Mouse (Mus musculus): ENCODE results near the gene Vmn1r14. TPM values are rescaled to one million over a fixed set of nuclear protein-coding genes. Genes with fewer than 3 reads are reported as not detected.
"Not testable (repeated sequence)": the region's sequence is repeated elsewhere in the genome, so short reads cannot be mapped to it uniquely, and the experiment has no call there.

Gene Vmn1r14
- polyA plus RNA-seq (2012; rRNA removed), result not detected in 2 replicates

DNA sequence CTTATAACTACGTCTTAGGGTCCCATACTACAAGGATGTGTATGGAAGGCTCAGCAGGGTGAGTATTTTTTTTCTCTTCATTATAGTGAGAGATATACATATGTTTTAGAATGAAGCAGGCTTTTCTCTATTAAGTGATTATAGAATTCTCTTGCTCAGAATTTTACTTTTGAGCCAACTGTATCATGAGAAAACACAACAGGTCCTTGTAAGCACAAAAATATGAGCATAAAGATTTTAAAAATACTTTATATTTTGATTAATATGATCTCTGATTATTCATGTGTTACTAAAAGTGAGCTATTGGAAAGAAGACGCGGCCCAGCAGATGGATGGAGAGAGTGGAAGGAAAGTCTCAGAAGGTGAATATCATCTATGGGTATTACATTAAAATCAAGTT, at the start of gene Vmn1r14:
Vmn1r14 (plus strand) TSS at position 301 of the 400 bp plus-strand sequence.
- no peak for TF ChIP-seq POLR2A (IDR thresholded peaks at IDR 0.05; ENCODE audit: borderline replicate concordance, extremely low read depth, insufficient read depth, insufficient read length, poor library complexity, severe bottlenecking)
- no peak for TF ChIP-seq CTCF (IDR thresholded peaks at IDR 0.05; ENCODE audit: borderline replicate concordance, extremely low read depth, insufficient read depth, insufficient read length)
- DNase-seq (ENCODE audit: low read depth), result no peak

DNA sequence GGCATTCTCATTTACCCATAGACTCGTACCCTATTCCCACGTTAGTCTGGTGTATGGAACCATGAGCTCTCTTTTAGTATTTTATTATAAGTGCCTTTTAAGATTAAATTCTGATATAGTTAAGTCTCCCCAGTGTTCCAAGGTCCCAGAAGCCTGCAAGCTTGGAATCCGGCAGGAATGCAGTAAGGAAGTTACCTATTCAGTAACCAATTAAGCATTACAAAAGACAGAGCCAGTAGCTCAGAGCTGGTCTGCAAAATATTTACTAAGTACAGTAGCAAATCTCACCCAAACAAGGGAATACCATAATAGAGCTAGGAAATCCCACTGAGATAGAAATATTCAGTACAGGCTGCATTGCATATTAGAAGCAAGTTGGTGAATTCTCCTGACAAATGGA, 41.5 kb upstream of the Vmn1r14 start:
- DNase-seq (ENCODE audit: low read depth), result not testable (repeated sequence)

DNA sequence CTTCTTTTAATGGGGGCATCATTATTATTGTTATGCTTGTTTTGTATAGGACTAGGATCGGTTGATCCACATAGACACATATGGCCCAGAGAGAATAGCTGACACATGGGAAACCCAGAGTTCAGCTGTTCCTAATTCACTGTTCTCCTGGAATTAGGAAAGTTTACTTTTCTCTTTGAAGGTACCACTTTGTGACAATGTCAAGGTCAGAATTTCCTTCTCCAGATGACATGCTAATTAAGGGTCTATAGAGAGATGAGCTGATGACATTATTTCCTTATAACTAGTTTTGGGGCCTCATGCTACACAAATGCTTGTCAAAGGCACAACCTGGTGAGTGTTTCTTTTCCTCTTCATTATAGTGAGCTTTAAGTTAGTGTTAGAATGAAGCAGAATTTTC, 28.5 kb upstream of the Vmn1r14 start, which contains the start of gene Vmn1r13:
Vmn1r13 (plus strand) TSS at position 301 of the 400 bp plus-strand sequence.
- not testable (repeated sequence) for DNase-seq (ENCODE audit: low read depth)

DNA sequence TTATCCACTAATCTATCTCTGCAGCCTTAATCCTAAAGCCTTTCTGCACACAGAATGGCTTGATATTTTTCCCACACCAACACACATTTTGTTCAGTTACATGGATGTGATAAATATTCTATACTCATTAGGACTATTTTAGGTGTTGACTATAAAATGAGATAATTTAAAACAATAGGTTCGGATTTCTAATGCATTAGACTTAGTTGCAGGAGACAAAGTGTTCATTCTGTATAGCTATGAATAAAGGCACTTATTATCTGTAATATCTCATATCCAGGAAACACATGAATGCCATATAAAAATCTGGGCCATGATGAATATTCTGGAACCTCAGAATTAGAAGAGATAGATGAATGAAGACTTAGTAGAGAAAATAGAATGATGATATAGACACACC, 26.2 kb downstream of the Vmn1r14 start, which contains the start of gene Vmn1r15:
Vmn1r15 (plus strand) TSS at position 301 of the 400 bp plus-strand sequence.
- TF ChIP-seq CTCF (IDR thresholded peaks at IDR 0.05; ENCODE audit: borderline replicate concordance, extremely low read depth, insufficient read depth, insufficient read length), result no peak
- no peak for TF ChIP-seq POLR2A (IDR thresholded peaks at IDR 0.05; ENCODE audit: borderline replicate concordance, extremely low read depth, insufficient read depth, insufficient read length, poor library complexity, severe bottlenecking)
- no peak for DNase-seq (ENCODE audit: low read depth)

DNA sequence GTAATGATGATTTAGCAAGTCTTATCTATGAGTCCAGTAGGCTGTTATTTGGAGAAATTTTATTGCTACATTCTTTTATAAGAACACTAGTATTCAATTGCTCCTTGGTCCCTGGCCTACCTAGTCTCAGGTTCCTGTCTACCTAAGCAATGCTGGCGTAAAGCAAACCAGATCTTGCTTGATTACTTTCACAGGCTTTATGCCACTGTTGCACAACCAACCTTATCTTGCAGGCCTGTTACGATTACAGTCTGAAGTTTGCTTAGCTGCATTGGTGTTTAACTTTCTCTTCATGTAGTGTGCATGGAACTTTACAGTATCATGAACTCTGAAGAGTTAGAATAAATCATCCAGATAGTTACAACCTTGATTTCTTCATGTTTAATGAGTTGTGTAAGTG, 29.5 kb downstream of the Vmn1r14 start:
- TF ChIP-seq CTCF (IDR thresholded peaks at IDR 0.05; ENCODE audit: borderline replicate concordance, extremely low read depth, insufficient read depth, insufficient read length) (no peak), POLR2A (IDR thresholded peaks at IDR 0.05; ENCODE audit: borderline replicate concordance, extremely low read depth, insufficient read depth, insufficient read length, poor library complexity, severe bottlenecking) (no peak)

DNA sequence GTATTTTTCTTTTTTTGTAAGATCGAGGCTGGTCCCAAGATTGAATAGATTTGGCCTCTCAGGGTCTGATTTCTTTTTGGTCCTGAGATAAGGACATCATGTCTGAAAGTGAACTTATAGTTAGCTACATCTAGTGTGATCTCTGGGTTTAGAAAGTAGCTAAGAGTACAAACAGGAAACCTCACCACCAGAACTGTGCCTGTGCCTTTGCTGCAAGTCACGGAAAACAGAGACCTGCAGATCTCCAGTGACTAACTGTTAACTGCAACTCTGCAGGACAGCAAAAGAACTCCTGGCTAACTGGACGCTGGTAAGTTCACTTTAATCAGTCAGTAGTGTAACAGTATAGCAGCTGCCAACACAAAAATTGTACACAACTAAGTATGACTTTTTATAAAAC, 40.4 kb downstream of the Vmn1r14 start:
- TF ChIP-seq CTCF (IDR thresholded peaks at IDR 0.05; ENCODE audit: borderline replicate concordance, extremely low read depth, insufficient read depth, insufficient read length) (no peak), POLR2A (IDR thresholded peaks at IDR 0.05; ENCODE audit: borderline replicate concordance, extremely low read depth, insufficient read depth, insufficient read length, poor library complexity, severe bottlenecking) (no peak)
- DNase-seq (ENCODE audit: low read depth), result no peak

More for the DNA sequence above, 29.5 kb downstream of the Vmn1r14 start:
- DNase-seq (ENCODE audit: low read depth), result no peak

DNA sequence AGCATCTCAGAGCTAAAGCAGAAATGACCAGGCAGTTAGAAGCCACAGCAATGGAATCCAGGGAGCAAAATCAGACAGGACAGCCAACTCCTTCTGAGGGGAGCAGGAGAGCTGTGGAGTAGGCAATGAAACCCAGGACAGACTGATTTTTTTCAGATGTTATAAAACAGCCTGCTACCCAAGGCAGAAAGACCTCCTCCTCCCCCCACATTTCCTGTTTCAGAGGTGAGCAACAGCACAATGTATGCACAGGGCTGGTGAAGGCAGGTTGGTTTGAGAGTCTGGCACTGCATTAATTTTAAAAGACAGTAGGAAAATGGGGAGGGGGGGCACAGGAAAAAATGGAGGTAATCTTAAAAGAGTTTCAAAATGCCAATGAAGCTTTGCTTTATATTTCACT, 41.0 kb downstream of the Vmn1r14 start:
- TF ChIP-seq POLR2A (IDR thresholded peaks at IDR 0.05; ENCODE audit: borderline replicate concordance, extremely low read depth, insufficient read depth, insufficient read length, poor library complexity, severe bottlenecking), result no peak
- no peak for TF ChIP-seq CTCF (IDR thresholded peaks at IDR 0.05; ENCODE audit: borderline replicate concordance, extremely low read depth, insufficient read depth, insufficient read length)
- DNase-seq (ENCODE audit: low read depth), result no peak

DNA sequence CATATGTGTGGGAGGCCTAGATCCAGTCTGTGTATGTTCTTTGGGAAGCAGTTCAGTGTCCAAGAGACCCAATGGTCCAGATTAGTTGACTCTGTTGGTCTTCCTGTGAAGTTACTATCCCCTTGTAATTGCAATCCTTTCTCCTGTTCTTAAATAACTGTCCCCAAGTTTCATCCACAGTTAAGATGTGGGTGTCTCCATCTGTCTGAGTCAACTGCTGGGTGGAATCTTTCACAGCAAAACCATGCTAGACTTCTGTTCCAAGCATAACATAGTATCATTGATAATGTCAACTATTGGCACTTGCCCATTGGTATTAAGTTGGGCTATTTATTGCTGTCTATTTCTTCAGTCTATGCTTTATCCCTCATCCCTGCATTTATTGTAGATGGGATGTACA, 47.5 kb downstream of the Vmn1r14 start:
- TF ChIP-seq POLR2A (IDR thresholded peaks at IDR 0.05; ENCODE audit: borderline replicate concordance, extremely low read depth, insufficient read depth, insufficient read length, poor library complexity, severe bottlenecking) (no peak), CTCF (IDR thresholded peaks at IDR 0.05; ENCODE audit: borderline replicate concordance, extremely low read depth, insufficient read depth, insufficient read length) (no peak)
- DNase-seq (ENCODE audit: low read depth), result no peak

Other genes starting within 250 kb of the Vmn1r14 start
- not detected in 2 replicates for gene Vmn1r6, start 234.4 kb upstream of the Vmn1r14 start, polyA plus RNA-seq (2012; rRNA removed)
- gene Vmn1r7, start 206.4 kb upstream of the Vmn1r14 start, polyA plus RNA-seq (2012; rRNA removed), result not detected in 2 replicates
- gene Vmn1r8, start 199.4 kb upstream of the Vmn1r14 start, polyA plus RNA-seq (2012; rRNA removed), result not detected in 2 replicates
- gene Vmn1r9, start 164.9 kb upstream of the Vmn1r14 start, polyA plus RNA-seq (2012; rRNA removed), result not detected in 2 replicates
- not detected in 2 replicates for gene Vmn1r10, start 122.2 kb upstream of the Vmn1r14 start, polyA plus RNA-seq (2012; rRNA removed)
- not detected in 2 replicates for gene Vmn1r11, start 98.2 kb upstream of the Vmn1r14 start, polyA plus RNA-seq (2012; rRNA removed)
- gene Vmn1r12, start 74.8 kb upstream of the Vmn1r14 start, polyA plus RNA-seq (2012; rRNA removed), result not detected in 2 replicates
- not detected in 2 replicates for gene Vmn1r13, start 28.4 kb upstream of the Vmn1r14 start, polyA plus RNA-seq (2012; rRNA removed)
- not detected in 2 replicates for gene Vmn1r15, start 26.3 kb downstream of the Vmn1r14 start, polyA plus RNA-seq (2012; rRNA removed)
- gene Vmn1r16, start 97.8 kb downstream of the Vmn1r14 start, polyA plus RNA-seq (2012; rRNA removed), result not detected in 2 replicates
- gene Vmn1r17, start 132.0 kb downstream of the Vmn1r14 start, polyA plus RNA-seq (2012; rRNA removed), result not detected in 2 replicates
- not detected in 2 replicates for gene Vmn1r18, start 164.1 kb downstream of the Vmn1r14 start, polyA plus RNA-seq (2012; rRNA removed)
- gene Vmn1r19, start 172.1 kb downstream of the Vmn1r14 start, polyA plus RNA-seq (2012; rRNA removed), result not detected in 2 replicates
- gene Vmn1r20, start 197.2 kb downstream of the Vmn1r14 start, polyA plus RNA-seq (2012; rRNA removed), result not detected in 2 replicates

Data from brain, embryonic 14.5 days (tissue).